8 mouse cellular contexts compared by ENCODE assay signal in genomic region chr7:4705098-4705497, GRCm38 (mm10). TPM values are rescaled to one million over a fixed set of nuclear protein-coding genes. Genes with fewer than 3 reads are reported as not detected.
DNase-seq lines count a peak whose midpoint lies in the region; ATAC-seq lines count a peak whose summit lies in the region.

No protein-coding gene starts in this region.

- H3K27me3 ChIP-seq in heart, embryonic 10.5 days (ENCODE audit: insufficient read depth, poor library complexity, severe bottlenecking), result no peaks in the 10 kb centered on the region

- H3K27ac ChIP-seq in heart, embryonic 10.5 days, result no peak overlapping the region

- peaks cover 73% of the 10 kb centered on the region for H3K36me3 ChIP-seq in heart, embryonic 10.5 days

- H3K4me3 ChIP-seq in heart, embryonic 10.5 days, result 0 out of 2 replicates have a peak overlapping the region, but pooled peaks have one; percentile 19

- 0 out of 2 replicates have a peak, but pooled peaks cover 2% of the 10 kb centered on the region for H3K4me1 ChIP-seq in heart, embryonic 10.5 days

- WGBS in heart, embryonic 10.5 days, result 39% methylated on average over 18 of the region's 18 CpGs

- peak; percentile 66 for ATAC-seq in megakaryocyte-erythroid progenitor cell, adult 5-6 weeks (replicated peaks; ENCODE audit: low FRiP score, low TSS enrichment, poor library complexity, severe bottlenecking)

- intact Hi-C loops in left cerebral cortex, postnatal 36 days (cut with DNase I), result no loop called here

- no peaks in the 10 kb centered on the region for H3K9me3 ChIP-seq in heart, embryonic 10.5 days

- no peak for DNase-seq in heart, embryonic 10.5 days (ENCODE audit: low spot score)
- DNase-seq in heart, adult 9 months (ENCODE audit: low spot score in 2 of 2), result no peak
- peak; percentile 13 for DNase-seq in thymus, postnatal 25 days
- no peak for DNase-seq in thymus, postnatal 36 days
- peak; percentile 57 for DNase-seq in cerebellum, adult 9-10 months
- DNase-seq in kidney, postnatal 14 days, result peak; percentile 30
- no peak for DNase-seq in left cerebral cortex, postnatal 36 days (ENCODE audit: low spot score in 2 of 2)

RNA-seq across cellular contexts. Expression of gene Brsk1, which starts 14.7 kb away (rescaled TPM):
- 0.89 and 1.0 TPM in 2 replicates for polyA plus RNA-seq in heart, embryonic 10.5 days (2016; fragmentation: Nextera tagmentation; extraction: Ambion mirVana)
- total RNA-seq in megakaryocyte-erythroid progenitor cell, adult 5-6 weeks (2014; fragmentation: Nextera tagmentation), result not detected in 2 replicates
- total RNA-seq in megakaryocyte-erythroid progenitor cell, adult 5-6 weeks (2017), result not detected in 2 replicates
- total RNA-seq in left cerebral cortex, postnatal 36 days (2021), result 100 to 1,000 TPM; 398 to 475 TPM

RNA-seq across cellular contexts. Expression of gene Tmem150b, which starts 20.0 kb away (rescaled TPM):
- polyA plus RNA-seq in heart, embryonic 10.5 days (2016; fragmentation: Nextera tagmentation; extraction: Ambion mirVana), result not detected in 2 replicates
- total RNA-seq in megakaryocyte-erythroid progenitor cell, adult 5-6 weeks (2014; fragmentation: Nextera tagmentation), result not detected in 2 replicates
- 0.33 and 1.1 TPM in 2 replicates for total RNA-seq in megakaryocyte-erythroid progenitor cell, adult 5-6 weeks (2017)
- total RNA-seq in left cerebral cortex, postnatal 36 days (2021), result not detected

RNA-seq across cellular contexts. Expression of gene Hspbp1, which starts 20.2 kb away (rescaled TPM):
- polyA plus RNA-seq in heart, embryonic 10.5 days (2016; fragmentation: Nextera tagmentation; extraction: Ambion mirVana), result 105 and 118 TPM in 2 replicates
- 69.0 and 77.0 TPM in 2 replicates for total RNA-seq in megakaryocyte-erythroid progenitor cell, adult 5-6 weeks (2014; fragmentation: Nextera tagmentation)
- total RNA-seq in megakaryocyte-erythroid progenitor cell, adult 5-6 weeks (2017), result 44.9 and 47.4 TPM in 2 replicates
- 100 to 1,000 TPM; 100 to 106 TPM for total RNA-seq in left cerebral cortex, postnatal 36 days (2021)

RNA-seq across cellular contexts. Expression of gene Kmt5c, which starts 34.8 kb away (rescaled TPM):
- polyA plus RNA-seq in heart, embryonic 10.5 days (2016; fragmentation: Nextera tagmentation; extraction: Ambion mirVana), result 76.1 and 77.6 TPM in 2 replicates
- 75.8 and 96.3 TPM in 2 replicates for total RNA-seq in megakaryocyte-erythroid progenitor cell, adult 5-6 weeks (2014; fragmentation: Nextera tagmentation)
- 25.6 and 52.4 TPM in 2 replicates for total RNA-seq in megakaryocyte-erythroid progenitor cell, adult 5-6 weeks (2017)
- 10 to 100 TPM; 18.9 to 35.8 TPM for total RNA-seq in left cerebral cortex, postnatal 36 days (2021)

RNA-seq across cellular contexts. Expression of gene Ppp6r1, which starts 46.3 kb away (rescaled TPM):
- 8.7 and 16.0 TPM in 2 replicates for polyA plus RNA-seq in heart, embryonic 10.5 days (2016; fragmentation: Nextera tagmentation; extraction: Ambion mirVana)
- total RNA-seq in megakaryocyte-erythroid progenitor cell, adult 5-6 weeks (2014; fragmentation: Nextera tagmentation), result 81.4 and 118 TPM in 2 replicates
- 82.5 and 90.9 TPM in 2 replicates for total RNA-seq in megakaryocyte-erythroid progenitor cell, adult 5-6 weeks (2017)
- total RNA-seq in left cerebral cortex, postnatal 36 days (2021), result 100 to 1,000 TPM; 138 to 145 TPM

Comparison
In these comparisons a context has a peak if more than half of its experiments do, and no peak if none do; other contexts are left out.
1. DNase-seq: peak in thymus, postnatal 25 days (single experiment), cerebellum, adult 9-10 months (single experiment) and kidney, postnatal 14 days (single experiment); none in heart, embryonic 10.5 days (single experiment), heart, adult 9 months (0 of 2), thymus, postnatal 36 days (0 of 2) and left cerebral cortex, postnatal 36 days (0 of 2).
2. RNA of gene Brsk1, which starts 14.7 kb away (total RNA-seq): 398 to 475 TPM in left cerebral cortex, postnatal 36 days; not detected in megakaryocyte-erythroid progenitor cell, adult 5-6 weeks; every median in the first group is over 100 times any median in the second.